In genomic region chr1:78588036-78588435, GRCm38 (mm10) we compare ENCODE assay signal across 18 mouse cellular contexts.
A peak's percentile ranks its signal among the peaks of the same experiment; 100 is the strongest.
DNase-seq lines count a peak whose midpoint lies in the region.
"Had no signal": no experiment of that assay in that cellular context is flagged by ENCODE, and none has a peak within 500 bp of the region (broad histone marks: within the 10 kb centered on the region; RNA-seq: fewer than 3 reads in every experiment).

No protein-coding gene starts in this region.

- no peaks in the 10 kb centered on the region for H3K9me3 ChIP-seq in embryonic facial prominence, embryonic 10.5 days
- H3K9me3 ChIP-seq: embryonic facial prominence, embryonic 13.5 days; embryonic facial prominence, embryonic 15.5 days; forebrain, embryonic 10.5 days; forebrain, embryonic 12.5 days had no signal

- WGBS in embryonic facial prominence, embryonic 10.5 days: 82% methylated on average over 11 of the region's 11 CpGs

- H3K27ac ChIP-seq in embryonic facial prominence, embryonic 10.5 days (replicated peaks): 0 out of 2 replicates have a peak overlapping the region, but pooled peaks have one; percentile 6
- H3K27ac ChIP-seq: embryonic facial prominence, embryonic 13.5 days; embryonic facial prominence, embryonic 15.5 days; forebrain, embryonic 10.5 days; forebrain, embryonic 12.5 days had no signal

- H3K36me3 ChIP-seq in embryonic facial prominence, embryonic 10.5 days (replicated peaks): no peaks in the 10 kb centered on the region
- H3K36me3 ChIP-seq: embryonic facial prominence, embryonic 13.5 days; embryonic facial prominence, embryonic 15.5 days; forebrain, embryonic 10.5 days; forebrain, embryonic 12.5 days had no signal

- no peak overlapping the region for H3K4me3 ChIP-seq in embryonic facial prominence, embryonic 10.5 days
- H3K4me3 ChIP-seq: embryonic facial prominence, embryonic 13.5 days; embryonic facial prominence, embryonic 15.5 days; erythroblast, embryonic 14.5 days; forebrain, embryonic 10.5 days; forebrain, embryonic 12.5 days had no signal

- peak; percentile 53 for DNase-seq in heart, adult 11 months
- DNase-seq in heart, adult 9 months (ENCODE audit: low spot score in 2 of 2): no peak
- DNase-seq in 3T3-L1 (ENCODE audit: low read depth, low spot score): peak; percentile 11
- DNase-seq in embryonic facial prominence, embryonic 10.5 days (ENCODE audit: low spot score): no peak
- no peak for DNase-seq in embryo, embryonic 10 days (ENCODE audit: low spot score)
- DNase-seq: adrenal gland, adult 2 months; adrenal gland, postnatal 10 days; adrenal gland, postnatal 25 days; cerebellum, adult 11-12 months; cerebellum, adult 2 months; cerebellum, adult 9-10 months; cerebellum, postnatal 10 days; cerebellum, postnatal 25 days had no signal

- peaks cover 10% of the 10 kb centered on the region for H3K4me1 ChIP-seq in embryonic facial prominence, embryonic 10.5 days
- H3K4me1 ChIP-seq: embryonic facial prominence, embryonic 13.5 days; embryonic facial prominence, embryonic 15.5 days had no signal

- H3K27me3 ChIP-seq in embryonic facial prominence, embryonic 10.5 days (replicated peaks; ENCODE audit: low read depth, poor library complexity, severe bottlenecking): no peaks in the 10 kb centered on the region
- H3K27me3 ChIP-seq: embryonic facial prominence, embryonic 13.5 days; embryonic facial prominence, embryonic 15.5 days; forebrain, embryonic 12.5 days had no signal

Comparison
In these comparisons a context has a peak if more than half of its experiments do, and no peak if none do; other contexts are left out.
1. DNase-seq: peak in heart, adult 11 months (single experiment) and 3T3-L1 (single experiment); none in heart, adult 9 months (0 of 2), embryonic facial prominence, embryonic 10.5 days (single experiment) and embryo, embryonic 10 days (single experiment).